Mouse (Mus musculus) erythroblast, embryonic 14.5 days (primary cell): ENCODE data around the gene Cutc.

ENCODE experiments used
- GATA1 ChIP-seq: IDR thresholded peaks from 2 replicates; pipeline ENCODE4 v1.6.1; 2012; ENCODE audit warnings: low read length, inconsistent platforms, mixed read lengths
- TAL1 ChIP-seq: IDR thresholded peaks from 3 replicates; pipeline ENCODE4 v1.6.1; 2012; ENCODE audit warnings: low read length, inconsistent platforms, mixed read lengths

DNA sequence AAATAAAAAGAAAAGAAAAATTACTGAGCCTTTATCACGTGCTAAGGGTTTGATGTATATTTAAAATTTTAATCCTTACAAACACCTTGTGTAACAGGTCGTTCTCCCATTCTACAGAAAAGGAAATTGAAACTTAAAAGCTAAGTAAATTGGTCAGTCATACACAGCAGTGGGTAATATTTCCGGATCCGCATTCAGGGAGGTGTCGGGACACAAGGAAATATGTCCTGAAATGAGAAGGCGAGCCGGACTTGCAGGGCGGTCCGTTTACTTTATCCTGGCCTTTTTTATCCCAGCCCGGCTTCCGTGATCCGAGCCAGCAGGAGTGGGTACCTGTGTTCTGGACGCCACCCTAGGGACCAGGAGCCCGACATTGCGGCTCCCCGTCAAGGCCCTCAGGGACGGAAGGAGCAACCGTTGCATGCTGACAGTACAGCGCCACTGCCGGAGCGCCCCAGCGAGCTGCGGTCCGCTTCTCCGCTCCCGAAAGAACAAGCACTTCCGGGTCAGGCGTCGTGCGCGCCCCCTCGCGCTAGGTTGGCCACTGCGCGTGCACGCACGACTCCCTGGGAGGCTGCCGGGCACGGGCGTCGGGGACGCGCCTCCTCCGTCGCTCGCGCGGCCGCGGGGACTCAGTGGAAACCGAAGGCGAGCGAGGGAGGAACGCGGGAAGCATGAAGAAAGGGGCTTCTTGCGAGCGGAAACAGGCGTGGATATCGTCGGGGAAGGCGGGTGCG, at the start of gene Cutc, which contains the start of gene Cox15:
- TF ChIP-seq GATA1 (no peak), TAL1 (no peak)
